Mouse (Mus musculus) spleen, adult 2 months (tissue): ENCODE measurements at regions not wholly inside any gene's neighbourhood (a gene's known extent, or its start where the extent isn't known, plus 50 kb on each side); places are given as distances from the start of the nearest gene placed in this dataset.

Source experiments
- CTCF ChIP-seq: fragments of 200-500 bp; IDR thresholded peaks from 2 replicates; pipeline ENCODE4 v1.5.1; 2011; ENCODE audit warnings: mild to moderate bottlenecking, inconsistent platforms; ENCODE audit not compliant: insufficient read depth, insufficient read length, insufficient replicate concordance; ENCODE audit errors: extremely low read depth
- POLR2A ChIP-seq: fragments of 200-500 bp; IDR thresholded peaks from 2 replicates; pipeline ENCODE4 v1.6.1; 2011; ENCODE audit warnings: low read depth, low read length, inconsistent platforms

- TF ChIP-seq POLR2A: no peak
- TF ChIP-seq CTCF: no peak
Measured at GRCm38 (mm10) chr10:91297792-91298460, 116.8 kb upstream of the Tmpo start.
